Mouse (Mus musculus): ENCODE measurements around the gene Iqcc. TPM values are rescaled to one million over a fixed set of nuclear protein-coding genes. Genes with fewer than 3 reads are reported as not detected.

The Iqcc gene
- 26.7 and 30.7 TPM in 2 replicates for polyA plus RNA-seq (2016; fragmentation: Nextera tagmentation; extraction: Ambion mirVana)

GRCm38 (mm10) chr4:129618786-129619691 lies at the start of gene Iqcc:
Gene Iqcc, minus strand, starts transcription at chr4:129619099.
- Histone ChIP-seq H3K4me1 (peaks cover 28% of the 10 kb centered on the region), H3K36me3 (peaks cover 20% of the 10 kb centered on the region), H3K4me3 (peak within 1 kb of the TSS; percentile 62), H3K27ac (replicated peaks) (peak within 1 kb of the TSS; percentile 90), H3K4me2 (replicated peaks) (peak within 1 kb of the TSS; percentile 80), H3K27me3 (no peaks in the 10 kb centered on the region), H3K9ac (replicated peaks) (peak within 1 kb of the TSS; percentile 86), H3K9me3 (no peaks in the 10 kb centered on the region)
- peak; percentile 87 for ATAC-seq (ENCODE audit: low FRiP score, low read depth)
- WGBS = 4% methylated on average over 44 of the region's 44 CpGs

- Histone ChIP-seq H3K4me2 (replicated peaks) (no peak overlapping the region), H3K27me3 (no peaks in the 10 kb centered on the region), H3K27ac (replicated peaks) (no peak overlapping the region), H3K9ac (replicated peaks) (no peak overlapping the region), H3K36me3 (peaks cover 40% of the 10 kb centered on the region), H3K9me3 (no peaks in the 10 kb centered on the region), H3K4me1 (no peaks in the 10 kb centered on the region), H3K4me3 (no peak overlapping the region)
- ATAC-seq (ENCODE audit: low FRiP score, low read depth) = no peak
- WGBS = 86% methylated on average over 3 of the region's 3 CpGs
These were observed 43.4 kb upstream of the Iqcc start for GRCm38 (mm10) chr4:129662255-129662813.

GRCm38 (mm10) chr4:129661584-129661983 lies 42.7 kb upstream of the Iqcc start:
- Histone ChIP-seq H3K36me3 (peaks cover 47% of the 10 kb centered on the region), H3K4me3 (no peak overlapping the region), H3K9ac (replicated peaks) (no peak overlapping the region), H3K4me2 (replicated peaks) (no peak overlapping the region), H3K27ac (replicated peaks) (no peak overlapping the region), H3K27me3 (no peaks in the 10 kb centered on the region), H3K4me1 (no peaks in the 10 kb centered on the region), H3K9me3 (no peaks in the 10 kb centered on the region)
- no peak for ATAC-seq (ENCODE audit: low FRiP score, low read depth)
- 92% methylated on average over 3 of the region's 3 CpGs for WGBS

GRCm38 (mm10) chr4:129654770-129655169 lies 35.9 kb upstream of the Iqcc start:
- no peak overlapping the region for H3K4me2 ChIP-seq (replicated peaks)
- WGBS = 93% methylated on average over 14 of the region's 14 CpGs
- no peaks in the 10 kb centered on the region for H3K27me3 ChIP-seq
- no peak for ATAC-seq (ENCODE audit: low FRiP score, low read depth)
- H3K36me3 ChIP-seq = peaks cover 90% of the 10 kb centered on the region
- H3K9me3 ChIP-seq = no peaks in the 10 kb centered on the region
- no peak overlapping the region for H3K4me3 ChIP-seq
- H3K27ac ChIP-seq (replicated peaks) = no peak overlapping the region
- H3K4me1 ChIP-seq = no peaks in the 10 kb centered on the region
- H3K9ac ChIP-seq (replicated peaks) = no peak overlapping the region

- no peak for ATAC-seq (ENCODE audit: low FRiP score, low read depth)
- H3K27me3 ChIP-seq = no peaks in the 10 kb centered on the region
- H3K9me3 ChIP-seq = no peaks in the 10 kb centered on the region
- H3K9ac ChIP-seq (replicated peaks) = no peak overlapping the region
- H3K36me3 ChIP-seq = peaks cover 93% of the 10 kb centered on the region
- 93% methylated on average over 8 of the region's 8 CpGs for WGBS
- no peak overlapping the region for H3K4me3 ChIP-seq
- H3K27ac ChIP-seq (replicated peaks) = no peak overlapping the region
- H3K4me1 ChIP-seq = no peaks in the 10 kb centered on the region
- H3K4me2 ChIP-seq (replicated peaks) = no peak overlapping the region
These were observed 31.5 kb upstream of the Iqcc start for GRCm38 (mm10) chr4:129650359-129650758.

- no peak overlapping the region for H3K9ac ChIP-seq (replicated peaks)
- no peak overlapping the region for H3K27ac ChIP-seq (replicated peaks)
- no peak overlapping the region for H3K4me2 ChIP-seq (replicated peaks)
- H3K4me3 ChIP-seq = no peak overlapping the region
- no peaks in the 10 kb centered on the region for H3K27me3 ChIP-seq
- no peaks in the 10 kb centered on the region for H3K4me1 ChIP-seq
- ATAC-seq (ENCODE audit: low FRiP score, low read depth) = no peak
- H3K36me3 ChIP-seq = peaks cover 86% of the 10 kb centered on the region
- 90% methylated on average over 1 of the region's 1 CpGs for WGBS
- H3K9me3 ChIP-seq = no peaks in the 10 kb centered on the region
These were observed 29.8 kb upstream of the Iqcc start for GRCm38 (mm10) chr4:129648656-129649055.

- peaks cover 5% of the 10 kb centered on the region; the same call in 1 of the 2 replicates for H3K4me1 ChIP-seq
- no peak overlapping the region for H3K27ac ChIP-seq (replicated peaks)
- H3K4me3 ChIP-seq = no peak overlapping the region
- no peaks in the 10 kb centered on the region for H3K9me3 ChIP-seq
- H3K4me2 ChIP-seq (replicated peaks) = no peak overlapping the region
- WGBS = 93% methylated on average over 6 of the region's 6 CpGs
- H3K9ac ChIP-seq (replicated peaks) = no peak overlapping the region
- no peaks in the 10 kb centered on the region for H3K27me3 ChIP-seq
- H3K36me3 ChIP-seq = peaks cover 58% of the 10 kb centered on the region
- no peak for ATAC-seq (ENCODE audit: low FRiP score, low read depth)
These were observed 26.3 kb upstream of the Iqcc start for GRCm38 (mm10) chr4:129645204-129645603.

- Histone ChIP-seq H3K4me3 (no peak overlapping the region), H3K9ac (replicated peaks) (no peak overlapping the region), H3K9me3 (no peaks in the 10 kb centered on the region), H3K4me1 (peaks cover 27% of the 10 kb centered on the region), H3K27me3 (no peaks in the 10 kb centered on the region), H3K36me3 (peaks cover 49% of the 10 kb centered on the region), H3K4me2 (replicated peaks) (0 out of 2 replicates have a peak overlapping the region, but pooled peaks have one; percentile 24), H3K27ac (replicated peaks) (no peak overlapping the region)
- 66% methylated on average over 5 of the region's 5 CpGs for WGBS
- no peak for ATAC-seq (ENCODE audit: low FRiP score, low read depth)
These were observed 22.9 kb upstream of the Iqcc start for GRCm38 (mm10) chr4:129641756-129642155.

- WGBS = under 1% methylated on average over 58 of the region's 60 CpGs
- H3K36me3 ChIP-seq = peaks cover 49% of the 10 kb centered on the region
- peak; percentile 97 for ATAC-seq (ENCODE audit: low FRiP score, low read depth)
These were observed 22.0 kb upstream of the Iqcc start, which contains the start of gene Txlna for GRCm38 (mm10) chr4:129640638-129641467. Gene Txlna, minus strand, starts transcription at chr4:129641065.

GRCm38 (mm10) chr4:129640101-129640637 lies 21.3 kb upstream of the Iqcc start:
- H3K9ac ChIP-seq (replicated peaks) = peak overlapping the region; percentile 76
- peak overlapping the region; percentile 88 for H3K27ac ChIP-seq (replicated peaks)
- peaks cover 27% of the 10 kb centered on the region for H3K4me1 ChIP-seq
- no peak for ATAC-seq (ENCODE audit: low FRiP score, low read depth)
- H3K4me3 ChIP-seq = peak overlapping the region; percentile 62
- peak overlapping the region; percentile 91 for H3K4me2 ChIP-seq (replicated peaks)
- H3K36me3 ChIP-seq = peaks cover 49% of the 10 kb centered on the region
- H3K27me3 ChIP-seq = no peaks in the 10 kb centered on the region
- H3K9me3 ChIP-seq = no peaks in the 10 kb centered on the region
- WGBS = 9% methylated on average over 17 of the region's 17 CpGs

More at GRCm38 (mm10) chr4:129640638-129641467, 22.0 kb upstream of the Iqcc start, which contains the start of gene Txlna:
- Histone ChIP-seq H3K4me2 (replicated peaks) (peak within 1 kb of the TSS; percentile 91), H3K9ac (replicated peaks) (peak within 1 kb of the TSS; percentile 76), H3K27ac (replicated peaks) (peak within 1 kb of the TSS; percentile 88), H3K4me3 (peak within 1 kb of the TSS; percentile 62), H3K9me3 (no peaks in the 10 kb centered on the region), H3K27me3 (no peaks in the 10 kb centered on the region), H3K4me1 (peaks cover 27% of the 10 kb centered on the region)

- no peak overlapping the region for H3K27ac ChIP-seq (replicated peaks)
- no peak for ATAC-seq (ENCODE audit: low FRiP score, low read depth)
- no peaks in the 10 kb centered on the region for H3K9me3 ChIP-seq
- peak overlapping the region; percentile 76; the same call in 1 of the 2 replicates for H3K9ac ChIP-seq (replicated peaks)
- peak overlapping the region; percentile 62 for H3K4me3 ChIP-seq
- 89% methylated on average over 15 of the region's 15 CpGs for WGBS
- peaks cover 50% of the 10 kb centered on the region for H3K36me3 ChIP-seq
- H3K4me1 ChIP-seq = peaks cover 27% of the 10 kb centered on the region
- no peaks in the 10 kb centered on the region for H3K27me3 ChIP-seq
- H3K4me2 ChIP-seq (replicated peaks) = peak overlapping the region; percentile 91
These were observed 20.3 kb upstream of the Iqcc start for GRCm38 (mm10) chr4:129639221-129639620.

Measured in midbrain, embryonic 12.5 days (tissue).